Mouse (Mus musculus) G1E-ER4 (cell line): ENCODE data around the gene Crat. TPM values are rescaled to one million over a fixed set of nuclear protein-coding genes. Genes with fewer than 3 reads are reported as not detected.

Source experiments
- GATA1 ChIP-seq: IDR thresholded peaks from one replicate; pipeline ENCODE4 v1.8.0; 2012; ENCODE audit warnings: low read length, inconsistent platforms
- polyA plus RNA-seq: library from polyadenylated mRNA; stranded (reverse); fragments of >175 nt; gene quantifications from 2 replicates; pipeline ENCODE4 v1.2.3, GENCODE M21; 2012

Gene Crat
- polyA plus RNA-seq, 1 experiment: 40.4 TPM

- TF ChIP-seq GATA1: no peak
Observed at GRCm38 (mm10) chr2:30416649-30416965, 994 bp upstream of the Crat start.

DNA sequence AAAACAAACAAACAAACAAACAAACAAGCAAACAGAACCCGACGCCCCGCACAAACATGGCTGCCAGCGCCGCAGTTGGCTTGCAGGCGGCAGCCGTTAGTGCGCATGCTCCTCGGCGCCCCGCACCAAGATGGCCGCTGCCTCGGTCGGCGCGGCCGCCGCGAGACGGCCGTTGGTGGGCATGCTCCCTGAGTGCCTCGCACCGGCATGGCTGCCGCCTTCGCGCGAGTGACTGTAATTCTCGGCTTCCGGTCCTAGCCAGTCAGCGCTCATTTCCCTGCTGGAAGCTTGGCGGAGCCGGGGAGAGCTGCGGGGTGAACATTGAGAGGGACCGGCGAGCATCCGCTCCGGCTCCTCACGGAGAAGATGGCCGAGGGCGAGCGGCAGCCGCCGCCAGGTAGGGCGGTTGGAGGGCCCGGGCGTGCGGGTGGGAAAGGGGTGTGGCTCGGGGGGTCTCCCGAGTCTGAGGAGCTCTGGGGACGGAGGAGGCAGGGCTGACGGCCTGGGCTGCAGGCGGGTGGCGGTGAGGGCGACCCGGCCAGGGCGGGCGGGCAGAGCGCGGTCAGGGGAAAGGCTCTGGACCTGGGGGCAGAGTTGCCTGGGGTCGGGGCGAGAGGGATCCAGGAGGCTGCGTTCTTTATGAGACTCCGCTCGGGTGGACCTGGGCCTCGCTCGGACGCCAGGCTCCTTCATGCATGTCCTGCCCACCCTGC lies 479 bp upstream of the Crat start, which contains the start of gene Ptpa:
Ptpa (plus strand) TSS at position 104 of the 713 bp plus-strand sequence.
- TF ChIP-seq GATA1: no peak

DNA sequence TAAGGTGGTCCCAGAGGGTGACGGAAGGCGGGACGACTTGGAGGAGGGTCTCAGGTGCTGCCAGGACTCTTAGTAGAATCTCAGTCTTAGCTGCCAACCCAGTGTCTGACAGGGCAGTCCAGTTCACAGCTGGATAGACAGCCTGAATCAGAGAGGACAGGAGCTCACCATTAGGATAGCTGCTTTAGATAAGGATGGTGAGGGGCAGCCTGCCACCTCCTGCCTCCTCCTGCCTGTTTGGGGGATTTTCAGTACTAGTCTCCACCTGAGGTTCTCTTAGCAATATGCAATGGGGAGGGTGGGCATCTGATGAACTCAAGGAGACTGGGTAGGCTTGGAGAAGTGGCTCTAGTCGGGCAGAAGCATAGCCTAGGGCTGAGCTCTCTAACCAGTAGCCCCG lies 932 bp downstream of the Crat start:
- TF ChIP-seq GATA1: no peak

GRCm38 (mm10) chr2:30414101-30414500 lies 1.5 kb downstream of the Crat start:
- no peak for TF ChIP-seq GATA1

DNA sequence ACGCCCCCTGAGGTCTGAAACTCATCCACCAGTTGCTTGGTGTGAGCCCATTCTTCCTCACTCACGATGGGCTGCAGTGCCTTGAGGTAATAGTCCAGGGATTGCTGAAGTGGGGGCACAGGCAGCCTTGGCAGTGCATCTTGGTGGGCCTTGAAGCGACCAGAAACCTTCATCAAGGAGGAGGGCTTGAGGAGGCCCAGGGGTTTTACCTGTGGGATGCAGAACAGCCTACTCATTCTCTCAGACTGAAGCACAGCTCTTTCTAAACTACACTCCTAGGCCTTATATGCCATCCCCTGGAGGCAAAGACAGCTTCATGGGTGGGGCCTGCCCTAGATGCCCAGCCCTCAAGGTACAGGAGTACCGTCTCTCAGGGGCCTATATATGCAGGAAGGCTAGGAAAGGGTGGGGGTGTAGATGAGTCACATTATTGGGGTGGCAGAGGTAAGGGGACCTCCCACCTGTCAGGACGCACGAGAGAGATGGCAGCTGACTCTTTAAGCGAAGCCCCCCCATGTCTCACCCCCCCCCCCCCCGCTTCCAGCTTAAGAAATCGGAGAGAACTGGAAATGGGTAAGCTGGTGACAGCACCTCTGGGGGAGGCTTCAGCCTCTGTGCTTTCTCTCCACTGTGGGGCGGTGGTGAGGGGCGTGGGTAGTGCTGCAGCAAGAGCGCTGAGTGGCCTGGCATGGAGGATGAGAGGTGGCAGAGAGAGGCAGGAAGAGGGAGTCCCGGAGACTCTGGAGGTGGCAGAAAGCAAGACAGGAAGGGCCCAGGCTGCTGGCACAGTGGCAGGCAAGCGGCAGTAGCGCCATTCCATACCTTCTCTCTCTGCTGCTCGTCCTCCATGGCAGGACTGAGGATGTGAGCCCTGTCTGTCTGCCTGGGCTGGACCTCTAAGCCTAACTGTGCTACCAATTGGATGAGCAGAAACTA lies 2.3 kb downstream of the Crat start:
- TF ChIP-seq GATA1: no peak

DNA sequence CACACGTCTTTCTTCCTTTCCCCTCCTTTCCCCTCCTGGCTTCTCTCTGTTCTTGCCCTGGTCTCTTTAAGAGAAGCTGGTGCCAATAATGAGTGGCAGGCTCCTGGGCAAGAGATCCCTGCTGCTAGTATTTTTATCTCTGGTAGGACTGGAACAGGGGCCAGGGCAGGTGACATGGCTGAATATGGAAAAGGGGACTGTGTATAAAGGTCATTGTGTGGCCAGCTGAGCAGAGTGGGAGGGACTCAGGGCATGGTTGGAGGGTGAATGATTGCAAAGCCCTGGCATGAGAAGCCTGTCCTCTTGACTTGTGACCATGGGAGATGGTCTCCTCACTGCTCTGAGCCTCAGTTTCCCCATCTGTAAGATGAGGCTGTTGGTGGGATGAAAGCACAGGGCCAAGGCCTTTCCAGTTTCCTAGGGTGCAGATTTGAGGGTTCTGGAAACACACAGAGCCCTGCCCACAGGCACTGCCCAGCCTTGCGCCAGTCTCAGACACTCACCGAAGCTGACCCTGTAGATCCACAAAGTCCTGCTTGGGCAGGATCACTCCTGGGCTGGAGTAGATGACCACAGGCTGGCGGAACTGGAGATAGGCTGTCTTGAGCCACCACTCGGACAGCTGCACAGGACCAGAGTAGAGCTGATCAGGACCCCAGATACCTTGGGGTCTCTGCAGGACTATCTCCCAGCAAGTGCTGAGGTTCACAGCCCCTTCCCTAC lies 6.0 kb downstream of the Crat start:
- no peak for TF ChIP-seq GATA1

- no peak for TF ChIP-seq GATA1
Observed at GRCm38 (mm10) chr2:30408452-30409100, 7.0 kb downstream of the Crat start.

DNA sequence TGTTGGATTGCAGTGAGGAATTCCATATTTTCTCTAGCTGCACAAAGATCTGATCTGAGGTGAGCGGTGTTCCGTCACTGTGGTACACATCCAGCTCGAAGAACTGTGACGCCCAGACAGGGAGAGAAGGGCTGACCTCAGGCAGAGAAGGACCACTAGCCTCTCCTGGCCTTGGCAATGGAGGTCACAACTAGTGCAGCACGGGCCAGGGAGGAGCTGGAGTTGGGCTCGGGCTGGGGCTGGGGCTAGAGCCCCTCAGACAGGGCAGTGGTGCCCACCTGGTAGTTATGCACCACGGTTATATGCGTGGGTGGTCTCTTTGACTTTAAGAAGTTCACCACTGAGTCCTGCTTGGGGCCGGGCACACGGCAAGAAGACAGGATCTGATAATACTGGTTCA lies 7.8 kb downstream of the Crat start:
- TF ChIP-seq GATA1: no peak

DNA sequence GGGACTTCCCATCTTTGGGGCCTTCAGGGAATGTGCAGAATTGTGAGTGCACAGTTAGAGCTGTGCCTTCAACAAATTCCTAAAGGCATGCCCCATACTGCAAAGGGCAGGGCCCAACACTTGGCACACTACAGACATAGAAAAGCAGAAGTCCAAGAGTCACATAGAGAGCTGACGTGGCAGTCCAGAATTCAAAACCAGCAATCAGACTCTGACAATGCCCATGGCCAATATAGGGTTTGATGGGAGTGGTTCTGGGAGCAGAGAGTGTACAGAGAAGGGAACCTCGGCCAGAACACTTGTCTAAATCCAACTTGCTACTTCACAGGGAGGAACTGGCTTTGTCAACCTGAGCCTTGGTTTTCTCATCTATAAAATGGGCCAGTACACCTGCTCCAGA lies 8.4 kb downstream of the Crat start:
- no peak for TF ChIP-seq GATA1

GRCm38 (mm10) chr2:30403870-30404269 lies 11.7 kb downstream of the Crat start:
- no peak for TF ChIP-seq GATA1

GRCm38 (mm10) chr2:30402843-30403242 lies 12.8 kb downstream of the Crat start:
- TF ChIP-seq GATA1: no peak

GRCm38 (mm10) chr2:30402351-30402826 lies 13.2 kb downstream of the Crat start:
- TF ChIP-seq GATA1: no peak

GRCm38 (mm10) chr2:30401581-30401980 lies 14.0 kb downstream of the Crat start:
- TF ChIP-seq GATA1: no peak

- TF ChIP-seq GATA1: no peak
Observed at GRCm38 (mm10) chr2:30399191-30400171, 16.1 kb downstream of the Crat start.
